Mouse (Mus musculus) olfactory bulb, adult 2 months (tissue): ENCODE data around the gene Camk1g.

Source experiments
- CTCF ChIP-seq: fragments of 200-500 bp; IDR thresholded peaks from 2 replicates; pipeline ENCODE4 v1.5.1; 2012; ENCODE audit warnings: low read depth, mild to moderate bottlenecking, low read length, moderate library complexity; ENCODE audit not compliant: insufficient read depth
- POLR2A ChIP-seq: fragments of 200-500 bp; IDR thresholded peaks from 2 replicates; pipeline ENCODE4 v1.6.1; 2012; ENCODE audit warnings: mild to moderate bottlenecking, low read depth, low read length, moderate library complexity; ENCODE audit not compliant: insufficient read depth

- TF ChIP-seq POLR2A (no peak), CTCF (peak; percentile 70)
Observed at GRCm38 (mm10) chr1:193363801-193364231, 6.3 kb downstream of the Camk1g start.
